Mouse (Mus musculus): ENCODE measurements at regions not wholly inside any gene's neighbourhood (a gene's known extent, or its start where the extent isn't known, plus 50 kb on each side); places are given as distances from the start of the nearest gene placed in this dataset.

- no peak overlapping the region for H3K4me2 ChIP-seq (ENCODE audit: low read depth, low read length)
- H3K36me3 ChIP-seq (ENCODE audit: control insufficient read depth, insufficient read depth, low read length), result no peaks in the 10 kb centered on the region
- H3K4me3 ChIP-seq (ENCODE audit: low read length), result no peak overlapping the region
- peaks cover 3% of the 10 kb centered on the region; the same call in 1 of the 2 replicates for H3K4me1 ChIP-seq (ENCODE audit: control insufficient read depth, insufficient read depth, low read length)
- ATAC-seq, result no peak
- H3K27me3 ChIP-seq (replicated peaks; ENCODE audit: control insufficient read depth, insufficient read depth, low read length), result no peaks in the 10 kb centered on the region
- no peak overlapping the region for H3K9ac ChIP-seq (ENCODE audit: low read depth, low read length)
- no peaks in the 10 kb centered on the region for H3K9me3 ChIP-seq (ENCODE audit: control insufficient read depth, low read length)
- 74% methylated on average over 7 of the region's 7 CpGs for WGBS
- H3K27ac ChIP-seq (ENCODE audit: low read length), result no peak overlapping the region
Measured at GRCm38 (mm10) chr2:50693784-50694350, 397.3 kb upstream of the Mmadhc start.

- Histone ChIP-seq H3K27me3 (replicated peaks; ENCODE audit: control insufficient read depth, insufficient read depth, low read length) (no peaks in the 10 kb centered on the region), H3K9ac (ENCODE audit: low read depth, low read length) (no peak overlapping the region), H3K36me3 (ENCODE audit: control insufficient read depth, insufficient read depth, low read length) (no peaks in the 10 kb centered on the region), H3K27ac (ENCODE audit: low read length) (no peak overlapping the region), H3K9me3 (ENCODE audit: control insufficient read depth, low read length) (no peaks in the 10 kb centered on the region), H3K4me1 (ENCODE audit: control insufficient read depth, insufficient read depth, low read length) (0 out of 2 replicates have a peak, but pooled peaks cover 3% of the 10 kb centered on the region), H3K4me2 (ENCODE audit: low read depth, low read length) (no peak overlapping the region), H3K4me3 (ENCODE audit: low read length) (no peak overlapping the region)
- ATAC-seq, result no peak
- 73% methylated on average over 11 of the region's 11 CpGs for WGBS
Measured at GRCm38 (mm10) chr2:50690120-50691103, 393.8 kb upstream of the Mmadhc start.

GRCm38 (mm10) chr2:50687672-50688151, 391.1 kb upstream of the Mmadhc start:
- 87% methylated on average over 10 of the region's 10 CpGs for WGBS
- no peak for ATAC-seq
- no peak overlapping the region for H3K27ac ChIP-seq (ENCODE audit: low read length)

GRCm38 (mm10) chr2:50687222-50687621, 390.6 kb upstream of the Mmadhc start:
- Histone ChIP-seq H3K27me3 (replicated peaks; ENCODE audit: control insufficient read depth, insufficient read depth, low read length) (no peaks in the 10 kb centered on the region), H3K9me3 (ENCODE audit: control insufficient read depth, low read length) (no peaks in the 10 kb centered on the region), H3K4me2 (ENCODE audit: low read depth, low read length) (no peak overlapping the region), H3K9ac (ENCODE audit: low read depth, low read length) (no peak overlapping the region), H3K36me3 (ENCODE audit: control insufficient read depth, insufficient read depth, low read length) (no peaks in the 10 kb centered on the region), H3K4me1 (ENCODE audit: control insufficient read depth, insufficient read depth, low read length) (no peaks in the 10 kb centered on the region), H3K27ac (ENCODE audit: low read length) (no peak overlapping the region), H3K4me3 (ENCODE audit: low read length) (no peak overlapping the region)
- WGBS, result 39% methylated on average over 5 of the region's 5 CpGs
- ATAC-seq, result peak; percentile 65

More at GRCm38 (mm10) chr2:50687672-50688151, 391.1 kb upstream of the Mmadhc start:
- Histone ChIP-seq H3K9ac (ENCODE audit: low read depth, low read length) (no peak overlapping the region), H3K4me2 (ENCODE audit: low read depth, low read length) (no peak overlapping the region), H3K27me3 (replicated peaks; ENCODE audit: control insufficient read depth, insufficient read depth, low read length) (no peaks in the 10 kb centered on the region), H3K9me3 (ENCODE audit: control insufficient read depth, low read length) (no peaks in the 10 kb centered on the region), H3K4me3 (ENCODE audit: low read length) (no peak overlapping the region), H3K36me3 (ENCODE audit: control insufficient read depth, insufficient read depth, low read length) (no peaks in the 10 kb centered on the region), H3K4me1 (ENCODE audit: control insufficient read depth, insufficient read depth, low read length) (no peaks in the 10 kb centered on the region)

DNA sequence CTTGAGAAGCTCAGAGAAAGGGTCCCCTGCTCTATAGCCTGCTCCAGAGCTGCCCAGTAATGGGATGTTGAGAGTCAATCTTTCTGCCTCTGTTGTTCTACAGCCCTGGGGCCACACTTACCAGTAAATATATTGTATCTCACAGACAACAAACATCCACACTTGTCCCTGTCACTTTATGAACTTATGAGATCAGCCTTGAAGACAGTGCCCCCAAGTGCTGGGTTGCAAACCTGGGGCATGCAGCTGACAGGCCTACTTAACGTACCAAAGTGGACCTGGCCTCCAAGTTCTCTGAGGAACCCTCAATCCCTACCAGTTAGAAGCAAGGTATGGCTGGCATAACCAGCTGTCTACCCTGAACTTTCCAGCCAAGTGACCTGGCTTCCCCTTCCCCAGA, 380.9 kb upstream of the Mmadhc start:
- no peaks in the 10 kb centered on the region for H3K9me3 ChIP-seq (ENCODE audit: control insufficient read depth, low read length)
- no peak for ATAC-seq
- no peak overlapping the region for H3K9ac ChIP-seq (ENCODE audit: low read depth, low read length)
- no peak overlapping the region for H3K27ac ChIP-seq (ENCODE audit: low read length)
- WGBS, result 90% methylated on average over 1 of the region's 1 CpGs
- H3K4me3 ChIP-seq (ENCODE audit: low read length), result no peak overlapping the region
- no peak overlapping the region for H3K4me2 ChIP-seq (ENCODE audit: low read depth, low read length)
- no peaks in the 10 kb centered on the region for H3K27me3 ChIP-seq (replicated peaks; ENCODE audit: control insufficient read depth, insufficient read depth, low read length)
- H3K4me1 ChIP-seq (ENCODE audit: control insufficient read depth, insufficient read depth, low read length), result no peaks in the 10 kb centered on the region
- H3K36me3 ChIP-seq (ENCODE audit: control insufficient read depth, insufficient read depth, low read length), result no peaks in the 10 kb centered on the region

DNA sequence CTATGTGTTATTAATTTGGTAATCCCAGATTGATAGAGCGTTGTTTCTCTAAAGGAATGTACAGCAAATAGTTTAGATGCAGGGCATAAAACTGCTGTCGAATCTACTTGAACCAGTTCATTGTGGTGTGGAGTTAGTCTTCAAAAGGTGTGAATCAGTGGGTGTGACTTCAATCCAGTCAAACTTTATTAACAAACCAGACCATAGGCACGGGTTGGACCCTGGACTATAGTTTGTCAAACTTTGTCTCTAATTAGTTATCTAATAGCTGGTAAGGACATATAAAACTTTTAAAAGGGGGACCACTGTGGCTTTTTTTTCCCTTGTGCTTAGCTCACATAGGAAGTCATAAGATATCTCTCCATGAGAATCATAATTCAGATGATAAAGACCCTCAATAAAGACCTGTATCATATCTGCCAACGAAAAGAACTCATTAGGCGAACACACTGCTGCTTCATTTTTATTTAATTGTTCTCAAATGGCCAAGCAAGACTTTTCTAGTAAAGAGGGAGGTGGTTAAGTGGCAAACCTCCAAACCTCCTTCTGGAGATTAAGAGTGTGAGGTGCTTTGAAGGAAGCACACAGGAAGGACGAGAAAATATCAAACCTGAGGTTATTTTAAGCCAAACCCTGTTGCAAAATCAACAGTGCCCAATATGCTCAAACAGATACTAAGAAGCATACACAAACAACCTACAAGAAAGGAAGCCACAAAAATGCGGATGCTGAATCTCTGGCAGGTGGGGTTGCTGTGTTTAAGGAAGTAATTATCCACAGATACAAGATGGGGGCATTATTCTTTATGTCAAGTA, 379.3 kb upstream of the Mmadhc start:
- no peak overlapping the region for H3K9ac ChIP-seq (ENCODE audit: low read depth, low read length)
- 84% methylated on average over 7 of the region's 7 CpGs for WGBS
- ATAC-seq, result no peak
- H3K4me1 ChIP-seq (ENCODE audit: control insufficient read depth, insufficient read depth, low read length), result no peaks in the 10 kb centered on the region
- H3K9me3 ChIP-seq (ENCODE audit: control insufficient read depth, low read length), result no peaks in the 10 kb centered on the region
- H3K4me2 ChIP-seq (ENCODE audit: low read depth, low read length), result no peak overlapping the region
- no peaks in the 10 kb centered on the region for H3K36me3 ChIP-seq (ENCODE audit: control insufficient read depth, insufficient read depth, low read length)
- no peak overlapping the region for H3K27ac ChIP-seq (ENCODE audit: low read length)
- no peaks in the 10 kb centered on the region for H3K27me3 ChIP-seq (replicated peaks; ENCODE audit: control insufficient read depth, insufficient read depth, low read length)
- no peak overlapping the region for H3K4me3 ChIP-seq (ENCODE audit: low read length)

- Histone ChIP-seq H3K36me3 (ENCODE audit: control insufficient read depth, insufficient read depth, low read length) (no peaks in the 10 kb centered on the region), H3K9ac (ENCODE audit: low read depth, low read length) (no peak overlapping the region), H3K9me3 (ENCODE audit: control insufficient read depth, low read length) (no peaks in the 10 kb centered on the region), H3K4me3 (ENCODE audit: low read length) (no peak overlapping the region), H3K27me3 (replicated peaks; ENCODE audit: control insufficient read depth, insufficient read depth, low read length) (no peaks in the 10 kb centered on the region), H3K4me1 (ENCODE audit: control insufficient read depth, insufficient read depth, low read length) (no peaks in the 10 kb centered on the region), H3K27ac (ENCODE audit: low read length) (no peak overlapping the region), H3K4me2 (ENCODE audit: low read depth, low read length) (no peak overlapping the region)
- WGBS, result 88% methylated on average over 3 of the region's 3 CpGs
- ATAC-seq, result no peak
Measured at GRCm38 (mm10) chr2:50674856-50675175, 378.2 kb upstream of the Mmadhc start.

- Histone ChIP-seq H3K4me1 (ENCODE audit: control insufficient read depth, insufficient read depth, low read length) (no peaks in the 10 kb centered on the region), H3K9me3 (ENCODE audit: control insufficient read depth, low read length) (no peaks in the 10 kb centered on the region), H3K36me3 (ENCODE audit: control insufficient read depth, insufficient read depth, low read length) (no peaks in the 10 kb centered on the region), H3K27ac (ENCODE audit: low read length) (no peak overlapping the region), H3K4me3 (ENCODE audit: low read length) (no peak overlapping the region), H3K4me2 (ENCODE audit: low read depth, low read length) (no peak overlapping the region), H3K9ac (ENCODE audit: low read depth, low read length) (no peak overlapping the region), H3K27me3 (replicated peaks; ENCODE audit: control insufficient read depth, insufficient read depth, low read length) (no peaks in the 10 kb centered on the region)
- WGBS, result 77% methylated on average over 7 of the region's 7 CpGs
- no peak for ATAC-seq
Measured at GRCm38 (mm10) chr2:50674151-50674855, 377.7 kb upstream of the Mmadhc start.

GRCm38 (mm10) chr2:50669297-50669696, 372.7 kb upstream of the Mmadhc start:
- ATAC-seq, result no peak
- H3K27ac ChIP-seq (ENCODE audit: low read length), result no peak overlapping the region
- no peaks in the 10 kb centered on the region for H3K4me1 ChIP-seq (ENCODE audit: control insufficient read depth, insufficient read depth, low read length)
- H3K9ac ChIP-seq (ENCODE audit: low read depth, low read length), result no peak overlapping the region
- no peaks in the 10 kb centered on the region for H3K9me3 ChIP-seq (ENCODE audit: control insufficient read depth, low read length)
- H3K27me3 ChIP-seq (replicated peaks; ENCODE audit: control insufficient read depth, insufficient read depth, low read length), result no peaks in the 10 kb centered on the region
- H3K4me2 ChIP-seq (ENCODE audit: low read depth, low read length), result no peak overlapping the region
- H3K4me3 ChIP-seq (ENCODE audit: low read length), result no peak overlapping the region
- H3K36me3 ChIP-seq (ENCODE audit: control insufficient read depth, insufficient read depth, low read length), result no peaks in the 10 kb centered on the region
